Mouse (Mus musculus): ENCODE results near the gene Psmb1. TPM values are rescaled to one million over a fixed set of nuclear protein-coding genes. Genes with fewer than 3 reads are reported as not detected.
"Not testable (repeated sequence)": the region's sequence is repeated elsewhere in the genome, so short reads cannot be mapped to it uniquely, and the experiment has no call there.

Psmb1 gene
- 180 and 200 TPM in 2 replicates for polyA plus RNA-seq (2015; fragmentation: Nextera tagmentation; extraction: Ambion mirVana)

- ATAC-seq (replicated peaks; ENCODE audit: extremely low read depth, insufficient read depth, low FRiP score) = peak; percentile 90
- Histone ChIP-seq H3K36me3 (ENCODE audit: control insufficient read depth, insufficient read depth) (peaks cover 14% of the 10 kb centered on the region), H3K9me3 (replicated peaks; ENCODE audit: control insufficient read depth, low read length) (no peaks in the 10 kb centered on the region), H3K27ac (ENCODE audit: low read length) (peak within 1 kb of the TSS; percentile 87), H3K4me3 (ENCODE audit: low read length) (peak within 1 kb of the TSS; percentile 98), H3K27me3 (ENCODE audit: control insufficient read depth, insufficient read depth, low read length) (no peaks in the 10 kb centered on the region), H3K4me2 (ENCODE audit: low read depth, low read length) (peak within 1 kb of the TSS; percentile 81), H3K4me1 (ENCODE audit: control insufficient read depth, insufficient read depth, low read length) (peaks cover 32% of the 10 kb centered on the region), H3K9ac (ENCODE audit: low read length) (peak within 1 kb of the TSS; percentile 92)
- under 1% methylated on average over 63 of the region's 63 CpGs for WGBS
Measured at GRCm38 (mm10) chr17:15499656-15500394, at the start of gene Psmb1, which contains the start of gene Tbp. Gene Psmb1 (minus strand): TSS chr17:15499751. Gene Tbp (plus strand): TSS chr17:15499888.

- ATAC-seq (replicated peaks; ENCODE audit: extremely low read depth, insufficient read depth, low FRiP score) = no peak
- H3K36me3 ChIP-seq (ENCODE audit: control insufficient read depth, insufficient read depth) = peaks cover 3% of the 10 kb centered on the region; the same call in 1 of the 2 replicates
- H3K9me3 ChIP-seq (replicated peaks; ENCODE audit: control insufficient read depth, low read length) = peaks cover 14% of the 10 kb centered on the region
- no peaks in the 10 kb centered on the region for H3K27me3 ChIP-seq (ENCODE audit: control insufficient read depth, insufficient read depth, low read length)
- WGBS = 65% methylated on average over 4 of the region's 4 CpGs
- H3K4me1 ChIP-seq (ENCODE audit: control insufficient read depth, insufficient read depth, low read length) = no peaks in the 10 kb centered on the region
- H3K9ac ChIP-seq (ENCODE audit: low read length) = no peak overlapping the region
- H3K27ac ChIP-seq (ENCODE audit: low read length) = no peak overlapping the region
- H3K4me3 ChIP-seq (ENCODE audit: low read length) = no peak overlapping the region
- H3K4me2 ChIP-seq (ENCODE audit: low read depth, low read length) = no peak overlapping the region
Measured at GRCm38 (mm10) chr17:15546440-15546839, 46.9 kb upstream of the Psmb1 start.

GRCm38 (mm10) chr17:15543868-15544267, 44.3 kb upstream of the Psmb1 start:
- WGBS = 77% methylated on average over 4 of the region's 4 CpGs
- not testable (repeated sequence) for H3K27me3 ChIP-seq (ENCODE audit: control insufficient read depth, insufficient read depth, low read length); ATAC-seq (replicated peaks; ENCODE audit: extremely low read depth, insufficient read depth, low FRiP score)

GRCm38 (mm10) chr17:15540309-15540708, 40.8 kb upstream of the Psmb1 start:
- peaks cover 3% of the 10 kb centered on the region; the same call in 1 of the 2 replicates for H3K4me1 ChIP-seq (ENCODE audit: control insufficient read depth, insufficient read depth, low read length)
- H3K27me3 ChIP-seq (ENCODE audit: control insufficient read depth, insufficient read depth, low read length) = peaks cover 5% of the 10 kb centered on the region; the same call in 1 of the 2 replicates
- H3K36me3 ChIP-seq (ENCODE audit: control insufficient read depth, insufficient read depth) = peaks cover 3% of the 10 kb centered on the region; the same call in 1 of the 2 replicates
- peaks cover 13% of the 10 kb centered on the region for H3K9me3 ChIP-seq (replicated peaks; ENCODE audit: control insufficient read depth, low read length)
- 66% methylated on average over 4 of the region's 4 CpGs for WGBS
- no peak overlapping the region for H3K27ac ChIP-seq (ENCODE audit: low read length)
- no peak overlapping the region for H3K4me3 ChIP-seq (ENCODE audit: low read length)
- no peak for ATAC-seq (replicated peaks; ENCODE audit: extremely low read depth, insufficient read depth, low FRiP score)
- no peak overlapping the region for H3K4me2 ChIP-seq (ENCODE audit: low read depth, low read length)
- H3K9ac ChIP-seq (ENCODE audit: low read length) = no peak overlapping the region

More at GRCm38 (mm10) chr17:15543868-15544267, 44.3 kb upstream of the Psmb1 start:
- H3K4me2 ChIP-seq (ENCODE audit: low read depth, low read length); H3K27ac ChIP-seq (ENCODE audit: low read length); H3K4me1 ChIP-seq (ENCODE audit: control insufficient read depth, insufficient read depth, low read length); H3K4me3 ChIP-seq (ENCODE audit: low read length); H3K9ac ChIP-seq (ENCODE audit: low read length); H3K36me3 ChIP-seq (ENCODE audit: control insufficient read depth, insufficient read depth): not testable (repeated sequence)
- peaks cover 14% of the 10 kb centered on the region for H3K9me3 ChIP-seq (replicated peaks; ENCODE audit: control insufficient read depth, low read length)

- no peaks in the 10 kb centered on the region for H3K9me3 ChIP-seq (replicated peaks; ENCODE audit: control insufficient read depth, low read length)
- 2% methylated on average over 33 of the region's 33 CpGs for WGBS
- H3K36me3 ChIP-seq (ENCODE audit: control insufficient read depth, insufficient read depth) = no peaks in the 10 kb centered on the region
- H3K4me1 ChIP-seq (ENCODE audit: control insufficient read depth, insufficient read depth, low read length) = peaks cover 3% of the 10 kb centered on the region; the same call in 1 of the 2 replicates
- H3K4me2 ChIP-seq (ENCODE audit: low read depth, low read length) = peak overlapping the region; percentile 93
- H3K4me3 ChIP-seq (ENCODE audit: low read length) = peak overlapping the region; percentile 59
- peak overlapping the region; percentile 53 for H3K9ac ChIP-seq (ENCODE audit: low read length)
- ATAC-seq (replicated peaks; ENCODE audit: extremely low read depth, insufficient read depth, low FRiP score) = peak; percentile 49
- H3K27me3 ChIP-seq (ENCODE audit: control insufficient read depth, insufficient read depth, low read length) = peaks cover 8% of the 10 kb centered on the region; the same call in 1 of the 2 replicates
- no peak overlapping the region for H3K27ac ChIP-seq (ENCODE audit: low read length)
Measured at GRCm38 (mm10) chr17:15536457-15536904, 36.9 kb upstream of the Psmb1 start.

GRCm38 (mm10) chr17:15535943-15536342, 36.4 kb upstream of the Psmb1 start:
- peak overlapping the region; percentile 59 for H3K4me3 ChIP-seq (ENCODE audit: low read length)
- H3K9ac ChIP-seq (ENCODE audit: low read length) = no peak overlapping the region; the same call in 1 of the 2 replicates
- no peaks in the 10 kb centered on the region for H3K36me3 ChIP-seq (ENCODE audit: control insufficient read depth, insufficient read depth)
- H3K27me3 ChIP-seq (ENCODE audit: control insufficient read depth, insufficient read depth, low read length) = peaks cover 8% of the 10 kb centered on the region; the same call in 1 of the 2 replicates
- H3K4me1 ChIP-seq (ENCODE audit: control insufficient read depth, insufficient read depth, low read length) = peaks cover 3% of the 10 kb centered on the region; the same call in 1 of the 2 replicates
- WGBS = 16% methylated on average over 8 of the region's 8 CpGs
- H3K27ac ChIP-seq (ENCODE audit: low read length) = no peak overlapping the region
- H3K4me2 ChIP-seq (ENCODE audit: low read depth, low read length) = peak overlapping the region; percentile 93
- no peaks in the 10 kb centered on the region for H3K9me3 ChIP-seq (replicated peaks; ENCODE audit: control insufficient read depth, low read length)
- ATAC-seq (replicated peaks; ENCODE audit: extremely low read depth, insufficient read depth, low FRiP score) = no peak

- no peak for ATAC-seq (replicated peaks; ENCODE audit: extremely low read depth, insufficient read depth, low FRiP score)
- peaks cover 8% of the 10 kb centered on the region; the same call in 1 of the 2 replicates for H3K27me3 ChIP-seq (ENCODE audit: control insufficient read depth, insufficient read depth, low read length)
- H3K9ac ChIP-seq (ENCODE audit: low read length) = no peak overlapping the region
- H3K4me1 ChIP-seq (ENCODE audit: control insufficient read depth, insufficient read depth, low read length) = peaks cover 3% of the 10 kb centered on the region; the same call in 1 of the 2 replicates
- H3K36me3 ChIP-seq (ENCODE audit: control insufficient read depth, insufficient read depth) = no peaks in the 10 kb centered on the region
- no peak overlapping the region for H3K27ac ChIP-seq (ENCODE audit: low read length)
- 0 out of 2 replicates have a peak overlapping the region, but pooled peaks have one; percentile 59 for H3K4me3 ChIP-seq (ENCODE audit: low read length)
- no peaks in the 10 kb centered on the region for H3K9me3 ChIP-seq (replicated peaks; ENCODE audit: control insufficient read depth, low read length)
- WGBS = 57% methylated on average over 10 of the region's 11 CpGs
- H3K4me2 ChIP-seq (ENCODE audit: low read depth, low read length) = no peak overlapping the region
Measured at GRCm38 (mm10) chr17:15535162-15535800, 35.7 kb upstream of the Psmb1 start.

GRCm38 (mm10) chr17:15530141-15530540, 30.6 kb upstream of the Psmb1 start:
- WGBS = 9% methylated on average over 5 of the region's 5 CpGs
- Histone ChIP-seq H3K4me1 (ENCODE audit: control insufficient read depth, insufficient read depth, low read length) (peaks cover 11% of the 10 kb centered on the region), H3K4me2 (ENCODE audit: low read depth, low read length) (no peak overlapping the region), H3K27me3 (ENCODE audit: control insufficient read depth, insufficient read depth, low read length) (0 out of 2 replicates have a peak, but pooled peaks cover 1% of the 10 kb centered on the region), H3K9me3 (replicated peaks; ENCODE audit: control insufficient read depth, low read length) (no peaks in the 10 kb centered on the region), H3K9ac (ENCODE audit: low read length) (no peak overlapping the region), H3K27ac (ENCODE audit: low read length) (no peak overlapping the region), H3K4me3 (ENCODE audit: low read length) (no peak overlapping the region), H3K36me3 (ENCODE audit: control insufficient read depth, insufficient read depth) (no peaks in the 10 kb centered on the region)
- ATAC-seq (replicated peaks; ENCODE audit: extremely low read depth, insufficient read depth, low FRiP score) = no peak

Data from heart, embryonic 16.5 days (tissue).